Mouse (Mus musculus) heart, adult 11 months (tissue): ENCODE results near the gene Vmn2r46.
"Not testable (repeated sequence)": the region's sequence is repeated elsewhere in the genome, so short reads cannot be mapped to it uniquely, and the experiment has no call there.

ENCODE experiments used
- DNase-seq: peaks from one replicate; pipeline ENCODE4 v3.0.0; 2022

The Vmn2r46 gene

GRCm38 (mm10) chr7:9770471-9770870 is at the start of gene Vmn2r46:
Gene Vmn2r46, minus strand, starts transcription at chr7:9770571.
- not testable (repeated sequence) for DNase-seq
